Mouse (Mus musculus) megakaryocyte, embryonic 14.5 days (primary cell): Measurements from ENCODE around the gene Tas2r113.

ENCODE experiments used
- FLI1 ChIP-seq: IDR thresholded peaks from 2 replicates; pipeline ENCODE4 v1.6.1; 2012; ENCODE audit warnings: low read length, inconsistent platforms, mixed read lengths
- GATA1 ChIP-seq: IDR thresholded peaks from 3 replicates; pipeline ENCODE4 v1.6.1; 2012; ENCODE audit warnings: mixed read lengths, low read length, inconsistent platforms, borderline replicate concordance

DNA sequence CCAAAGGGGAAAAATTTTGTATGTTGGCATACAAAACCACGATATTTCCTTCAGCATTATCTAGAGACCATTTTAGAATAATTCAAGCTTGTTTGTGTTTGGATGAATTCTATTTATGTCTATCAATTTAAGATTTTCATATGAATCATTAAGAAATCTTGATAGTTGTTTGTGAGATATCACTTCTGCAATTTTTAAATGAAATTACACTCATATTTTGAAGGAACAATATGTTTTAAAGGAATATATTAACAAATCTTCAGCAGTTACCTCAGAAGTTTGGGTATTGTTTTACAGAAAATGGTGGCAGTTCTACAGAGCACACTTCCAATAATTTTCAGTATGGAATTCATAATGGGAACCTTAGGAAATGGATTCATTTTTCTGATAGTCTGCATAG is at the start of gene Tas2r113:
- TF ChIP-seq GATA1, result no peak
- TF ChIP-seq FLI1, result no peak
